Comparison of ENCODE assay signal across 12 mouse cellular contexts in the genomic region with DNA sequence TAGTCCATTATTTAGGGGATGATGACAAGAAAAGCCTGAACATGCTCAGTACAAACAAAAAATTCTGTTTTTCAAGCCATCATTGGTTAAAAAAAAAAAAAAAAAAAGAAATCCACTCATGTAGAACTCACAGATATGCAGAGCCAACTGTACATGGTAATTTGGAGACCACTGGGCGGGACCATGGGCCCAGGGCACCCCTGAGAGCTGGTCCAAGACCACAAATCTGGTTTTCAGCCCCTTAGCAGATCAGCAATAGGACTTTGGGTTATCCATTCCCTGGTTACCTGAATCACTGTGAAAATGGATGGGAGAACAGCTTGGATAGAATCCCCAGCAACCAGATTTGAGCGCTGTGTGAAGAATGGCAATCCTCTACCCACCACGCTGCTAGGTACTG. TPM values are rescaled to one million over a fixed set of nuclear protein-coding genes. Genes with fewer than 3 reads are reported as not detected.
"Had no signal": no experiment of that assay in that cellular context is flagged by ENCODE, and none has a peak within 500 bp of the region (broad histone marks: within the 10 kb centered on the region; RNA-seq: fewer than 3 reads in every experiment).

No protein-coding gene starts in this region.

- H3K4me3 ChIP-seq: kidney, embryonic 15.5 days; limb, embryonic 12.5 days; midbrain, embryonic 15.5 days had no signal

- ATAC-seq: lung, postnatal 0 days; midbrain, embryonic 15.5 days had no signal

- H3K27ac ChIP-seq: kidney, embryonic 15.5 days; limb, embryonic 12.5 days; liver, embryonic 14.5 days; midbrain, embryonic 15.5 days; stomach, postnatal 0 days had no signal

- H3K36me3 ChIP-seq: kidney, embryonic 15.5 days; limb, embryonic 12.5 days; midbrain, embryonic 15.5 days had no signal

- H3K4me2 ChIP-seq: kidney, embryonic 15.5 days; limb, embryonic 12.5 days; midbrain, embryonic 15.5 days had no signal

- H3K9ac ChIP-seq: kidney, embryonic 15.5 days; limb, embryonic 12.5 days; liver, embryonic 14.5 days; midbrain, embryonic 15.5 days had no signal

- H3K27me3 ChIP-seq: kidney, embryonic 15.5 days; limb, embryonic 12.5 days; midbrain, embryonic 15.5 days had no signal

- DNase-seq: kidney, adult 2 months; kidney, postnatal 14 days; layer of hippocampus, postnatal 36 days; lung, adult 2 months; thymus, postnatal 14 days had no signal

- H3K9me3 ChIP-seq: kidney, embryonic 15.5 days; limb, embryonic 12.5 days; midbrain, embryonic 15.5 days had no signal

RNA-seq across cellular contexts. Expression of gene Cplx2, which starts 40.5 kb away (rescaled TPM):
- total RNA-seq: monocyte, adult 5-6 weeks had no signal
